Mouse (Mus musculus): ENCODE data around the gene L2hgdh.
A peak's percentile ranks its signal among the peaks of the same experiment; 100 is the strongest.

Gene L2hgdh

DNA sequence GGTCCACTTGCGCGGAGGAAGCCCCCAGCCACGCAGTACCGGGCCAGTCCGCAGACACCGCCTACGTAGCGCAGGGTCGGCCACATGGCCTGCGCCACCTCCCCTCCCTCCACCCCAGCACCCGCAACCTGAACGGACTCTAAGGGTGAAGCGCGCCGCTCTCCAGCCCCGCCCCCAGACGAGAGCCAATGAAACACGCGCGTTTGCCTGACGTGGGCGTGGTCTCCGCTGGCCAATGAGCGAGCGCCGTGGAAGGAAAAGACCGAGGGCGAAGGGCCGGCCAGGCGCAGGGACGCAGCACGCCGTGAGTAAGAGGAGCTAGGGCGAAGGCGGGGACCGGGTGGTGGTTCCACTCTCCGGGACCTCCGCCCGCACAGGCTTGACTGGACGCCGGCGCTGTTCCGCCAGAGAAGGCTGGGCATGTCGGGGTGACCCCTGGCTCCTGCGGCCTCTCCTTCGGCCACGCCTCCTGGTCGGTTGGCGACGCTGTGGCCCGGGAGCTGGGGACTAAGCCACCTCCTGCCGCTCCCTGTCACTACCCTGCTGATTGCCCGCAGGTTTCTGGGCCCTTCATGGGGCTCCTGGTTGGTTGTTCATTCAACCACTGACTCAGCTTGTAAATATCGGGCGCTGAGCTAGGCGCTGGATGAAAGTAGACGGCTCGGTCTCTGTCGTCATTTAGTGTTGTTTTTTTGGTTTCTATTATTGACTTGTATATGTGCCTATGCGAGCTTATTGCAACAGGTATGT lies at the start of gene L2hgdh, which contains the start of gene Atp5s:
L2hgdh (minus strand) TSS at position 163 of the 750 bp plus-strand sequence.
Atp5s (plus strand) TSS at position 240 of the 750 bp plus-strand sequence.
- DNase-seq (ENCODE audit: low read depth, low spot score) = peak; percentile 83

DNA sequence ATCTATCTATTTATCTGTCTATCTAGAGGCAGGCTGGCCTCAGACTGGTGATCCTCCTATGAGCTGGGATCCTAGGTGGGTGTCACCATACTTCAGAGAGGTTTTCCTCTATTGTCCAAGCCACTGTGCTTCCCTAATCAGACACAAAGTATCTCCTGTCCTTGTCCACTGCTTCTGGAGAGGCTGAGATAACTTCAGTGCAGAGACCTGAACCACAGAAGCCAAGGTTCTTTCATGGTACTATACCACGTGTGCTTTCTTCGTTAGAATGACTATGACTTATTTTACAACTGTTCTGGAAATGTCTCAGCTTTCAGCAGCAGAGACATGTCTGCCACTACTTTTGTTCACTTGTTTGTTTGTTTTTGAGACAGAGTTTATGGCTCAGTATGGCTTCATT lies 44.2 kb upstream of the L2hgdh start:
- DNase-seq (ENCODE audit: low read depth, low spot score) = no peak

DNA sequence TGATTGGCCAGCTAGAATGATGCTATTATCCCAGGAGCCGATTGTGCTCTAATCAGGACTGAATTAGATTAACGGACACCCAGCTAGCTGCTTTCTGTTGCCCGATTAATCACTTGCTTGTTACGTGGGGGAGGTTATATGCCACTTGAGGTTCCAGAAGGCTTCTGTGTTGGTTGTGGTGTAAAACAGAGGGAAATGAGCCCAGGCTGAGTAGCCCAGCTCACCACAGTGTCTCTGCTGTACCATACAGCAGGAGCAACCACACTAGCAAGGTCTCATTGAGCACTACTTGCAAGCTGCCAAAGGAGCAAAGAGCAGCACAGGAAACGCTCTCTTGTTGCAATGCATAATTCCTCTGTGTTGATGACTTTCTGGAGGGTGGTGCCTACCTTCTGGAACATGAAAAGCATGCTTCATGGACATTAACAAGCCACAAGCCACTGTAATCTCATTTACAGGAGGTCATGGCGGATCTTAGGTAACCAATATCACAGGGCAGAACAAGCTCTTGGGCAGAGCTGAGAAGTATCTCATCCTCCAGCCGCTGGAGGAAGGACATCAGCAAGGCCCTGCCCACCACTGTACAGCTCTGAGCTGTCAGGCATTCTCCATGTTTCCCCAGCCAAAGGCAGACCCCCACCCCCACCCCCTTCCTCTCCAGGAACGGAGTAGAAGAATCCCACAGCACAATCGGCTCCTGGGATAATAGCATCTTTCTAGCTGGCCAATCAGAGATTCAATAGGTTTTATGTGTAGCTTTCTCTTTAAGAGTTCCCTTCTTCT lies 43.0 kb upstream of the L2hgdh start:
- DNase-seq (ENCODE audit: low read depth, low spot score) = no peak

DNA sequence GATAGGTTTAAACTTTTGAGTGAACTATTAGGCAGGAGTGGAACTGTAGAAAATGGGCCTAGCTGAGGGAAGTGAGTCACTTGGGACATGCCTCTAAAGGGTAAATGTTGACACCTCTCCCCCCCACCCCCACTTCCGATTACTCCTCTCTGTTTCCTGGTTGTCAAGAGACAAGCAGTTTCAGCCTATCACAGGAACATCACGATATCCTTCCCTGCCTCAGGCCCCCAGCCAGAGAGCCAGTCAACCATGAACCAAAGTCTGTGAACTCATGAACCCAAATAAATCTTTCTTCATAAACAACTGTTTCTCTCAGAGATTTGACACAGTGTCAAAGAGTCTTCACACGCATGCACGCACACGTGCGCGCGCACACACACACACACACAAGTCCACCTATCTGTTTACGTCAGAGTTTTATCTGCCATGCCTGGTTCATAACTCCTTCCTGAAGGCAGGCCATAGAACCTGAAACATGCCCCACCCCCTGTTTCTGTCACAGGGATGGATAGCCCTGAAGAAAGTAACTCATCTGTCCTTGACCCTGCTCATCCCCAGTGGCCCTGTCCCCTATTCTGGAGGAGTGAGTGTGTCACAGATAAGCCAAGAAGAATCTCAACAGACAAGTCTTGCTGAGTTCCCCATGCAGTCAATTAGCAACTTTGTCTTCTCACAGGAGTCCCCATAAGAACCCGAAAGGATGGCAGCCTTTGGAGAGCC lies 41.7 kb upstream of the L2hgdh start:
- no peak for DNase-seq (ENCODE audit: low read depth, low spot score)

- DNase-seq (ENCODE audit: low read depth, low spot score) = no peak
Observed at GRCm38 (mm10) chr12:69765543-69765942, 40.9 kb upstream of the L2hgdh start.

- no peak for DNase-seq (ENCODE audit: low read depth, low spot score)
Observed at GRCm38 (mm10) chr12:69761603-69762002, 36.9 kb upstream of the L2hgdh start.

DNA sequence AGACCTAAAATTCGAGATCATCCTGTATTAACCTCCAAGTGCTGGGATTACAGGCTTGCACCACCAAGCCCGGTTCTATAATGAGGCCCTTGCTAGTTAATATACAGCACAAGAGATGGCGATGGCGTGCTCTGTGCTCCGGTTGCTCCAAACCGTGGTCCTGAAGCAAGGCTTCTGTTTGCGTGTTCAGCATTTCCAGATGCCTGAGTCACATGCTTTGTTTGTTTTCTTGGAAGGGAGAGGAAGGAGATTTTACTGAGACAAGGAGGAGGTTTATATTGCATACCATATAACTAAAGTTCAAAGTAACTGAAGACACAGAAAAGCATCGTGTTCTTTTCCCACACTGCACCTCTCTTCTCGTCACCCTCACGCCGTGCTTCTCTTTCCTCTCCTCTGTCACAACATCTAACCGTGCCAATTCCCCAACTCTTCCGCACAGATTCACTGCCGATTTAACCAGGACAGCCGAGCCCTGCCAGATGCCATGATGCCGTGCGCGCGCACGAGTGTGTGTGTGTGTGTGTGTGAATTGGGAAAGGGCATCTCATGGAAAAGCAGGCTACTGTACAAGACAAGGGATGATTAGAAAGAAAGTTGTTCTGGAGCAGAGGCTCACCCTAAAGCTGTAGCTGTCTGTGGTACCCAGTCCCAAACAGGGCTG lies 36.2 kb upstream of the L2hgdh start:
- no peak for DNase-seq (ENCODE audit: low read depth, low spot score)

- DNase-seq (ENCODE audit: low read depth, low spot score) = no peak
Observed at GRCm38 (mm10) chr12:69760014-69760413, 35.3 kb upstream of the L2hgdh start.

DNA sequence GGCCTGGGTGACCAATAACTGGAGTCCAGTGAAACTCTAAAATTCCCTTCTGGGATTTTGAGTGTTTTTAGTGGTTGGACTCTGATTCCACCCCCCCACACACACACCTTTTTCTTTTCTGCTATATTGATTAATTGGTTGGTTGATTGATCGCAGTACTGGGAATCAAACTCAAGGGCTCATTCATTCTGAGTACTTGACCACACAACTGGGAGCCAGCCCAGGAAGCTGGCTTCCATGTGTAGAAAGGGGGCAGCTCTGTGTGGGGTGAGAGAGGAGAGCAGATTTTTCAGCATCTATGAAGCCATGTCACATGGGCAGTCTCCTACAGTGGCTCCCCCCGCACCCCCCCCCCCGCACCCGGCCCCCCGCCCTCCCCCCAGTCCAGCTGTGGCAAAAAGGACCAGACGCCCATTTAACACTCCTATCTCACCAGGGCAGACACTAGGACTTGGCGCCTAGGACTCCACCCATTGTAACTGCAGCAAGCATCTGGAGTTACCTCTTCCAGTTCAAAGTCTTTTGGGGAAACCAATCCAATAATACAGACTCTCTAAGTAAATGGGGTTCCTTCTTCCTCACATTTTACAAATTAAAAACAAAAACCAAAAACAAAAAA lies 34.7 kb upstream of the L2hgdh start:
- no peak for DNase-seq (ENCODE audit: low read depth, low spot score)

- DNase-seq (ENCODE audit: low read depth, low spot score) = no peak
Observed at GRCm38 (mm10) chr12:69758221-69759185, 33.8 kb upstream of the L2hgdh start.

- peak; percentile 37 for DNase-seq (ENCODE audit: low read depth, low spot score)
Observed at GRCm38 (mm10) chr12:69757418-69758141, 32.9 kb upstream of the L2hgdh start.

DNA sequence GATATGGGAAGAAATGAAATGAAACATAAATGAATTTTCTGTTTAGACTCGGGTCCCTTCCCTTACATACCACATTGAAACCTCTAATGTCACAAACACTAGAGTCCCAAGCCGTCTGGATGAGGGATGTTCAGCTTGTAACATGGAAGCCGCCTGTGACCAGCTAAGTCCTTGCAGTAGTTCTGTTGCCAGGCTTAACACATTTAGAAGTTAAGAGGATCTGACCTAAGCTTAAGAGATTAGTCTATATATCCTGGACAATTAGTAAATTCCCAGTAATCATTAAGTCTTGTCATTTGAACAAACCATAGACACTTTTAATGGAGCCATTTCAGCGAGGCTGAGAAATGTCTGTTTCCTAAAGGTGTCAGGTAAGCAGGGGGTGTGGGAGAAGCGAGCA lies 31.3 kb upstream of the L2hgdh start:
- peak; percentile 52 for DNase-seq (ENCODE audit: low read depth, low spot score)

- no peak for DNase-seq (ENCODE audit: low read depth, low spot score)
Observed at GRCm38 (mm10) chr12:69753936-69754335, 29.3 kb upstream of the L2hgdh start.

- DNase-seq (ENCODE audit: low read depth, low spot score) = no peak
Observed at GRCm38 (mm10) chr12:69751864-69752341, 27.2 kb upstream of the L2hgdh start.

DNA sequence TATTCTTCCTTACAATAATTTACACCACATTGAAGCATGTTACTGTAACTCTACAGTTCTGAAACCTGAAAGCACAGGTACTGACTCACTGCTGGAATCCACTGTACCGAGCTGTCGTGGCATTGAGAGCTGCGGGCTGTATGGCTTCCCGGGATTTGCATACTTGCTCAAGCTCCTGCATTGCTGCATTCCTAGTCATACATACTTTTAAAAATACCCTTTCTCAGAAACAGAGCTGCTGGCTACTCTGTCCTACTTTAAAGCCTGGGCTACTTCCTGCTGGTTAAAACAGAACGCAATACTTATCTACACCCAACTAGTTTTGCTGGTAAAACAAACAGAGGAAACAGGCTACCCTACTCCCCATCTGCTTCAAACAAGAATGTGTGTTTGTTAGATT lies 19.5 kb upstream of the L2hgdh start:
- DNase-seq (ENCODE audit: low read depth, low spot score) = no peak

DNA sequence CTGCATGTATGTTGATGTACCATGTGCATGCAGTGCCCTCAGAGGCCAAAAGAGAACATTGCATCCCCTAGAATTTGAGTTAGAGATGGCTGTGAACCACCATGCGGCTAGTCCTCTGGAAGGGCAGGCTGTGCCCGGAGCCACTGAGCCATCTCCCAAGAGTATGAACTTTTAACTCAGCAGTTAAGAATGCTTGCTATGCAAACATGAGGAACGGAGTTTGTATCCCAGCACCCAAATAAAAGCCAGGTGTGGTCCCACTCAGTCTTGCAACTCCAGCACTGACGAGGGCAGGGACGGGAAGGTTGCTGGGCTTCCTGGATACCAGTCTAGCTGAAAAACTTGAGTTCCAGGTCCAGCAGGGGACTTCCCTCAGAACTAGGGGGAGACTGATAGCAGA lies 17.3 kb upstream of the L2hgdh start:
- no peak for DNase-seq (ENCODE audit: low read depth, low spot score)

DNA sequence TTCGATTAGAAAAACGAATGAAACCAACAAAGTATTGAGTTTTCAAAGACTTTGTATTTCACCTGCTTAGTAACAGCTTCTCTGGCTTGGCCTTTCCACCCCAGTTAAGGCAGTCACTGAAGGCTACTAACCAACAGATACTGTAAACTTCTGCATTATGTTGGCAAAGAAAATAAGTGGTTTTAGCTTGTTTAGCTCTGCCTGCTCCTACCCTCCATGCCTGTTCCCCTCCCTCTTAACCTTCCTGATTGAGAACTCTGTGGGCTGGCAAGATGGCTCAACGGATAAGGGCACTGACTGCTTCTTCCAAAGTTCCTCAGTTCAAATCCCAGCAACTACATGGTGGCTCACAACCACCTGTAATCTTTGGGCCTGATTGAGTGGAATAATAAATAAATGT lies 9.2 kb upstream of the L2hgdh start:
- no peak for DNase-seq (ENCODE audit: low read depth, low spot score)

GRCm38 (mm10) chr12:69733518-69733917 lies 8.8 kb upstream of the L2hgdh start:
- DNase-seq (ENCODE audit: low read depth, low spot score) = no peak

GRCm38 (mm10) chr12:69732221-69732620 lies 7.5 kb upstream of the L2hgdh start:
- no peak for DNase-seq (ENCODE audit: low read depth, low spot score)

Measured in retina, adult 2 months (tissue).